Mouse (Mus musculus): Measurements from ENCODE around the gene Praf2. TPM values are rescaled to one million over a fixed set of nuclear protein-coding genes. Genes with fewer than 3 reads are reported as not detected.

The Praf2 gene
- total RNA-seq, 2 experiments from 2014 or later: 7.0 to 8.0 TPM

DNA sequence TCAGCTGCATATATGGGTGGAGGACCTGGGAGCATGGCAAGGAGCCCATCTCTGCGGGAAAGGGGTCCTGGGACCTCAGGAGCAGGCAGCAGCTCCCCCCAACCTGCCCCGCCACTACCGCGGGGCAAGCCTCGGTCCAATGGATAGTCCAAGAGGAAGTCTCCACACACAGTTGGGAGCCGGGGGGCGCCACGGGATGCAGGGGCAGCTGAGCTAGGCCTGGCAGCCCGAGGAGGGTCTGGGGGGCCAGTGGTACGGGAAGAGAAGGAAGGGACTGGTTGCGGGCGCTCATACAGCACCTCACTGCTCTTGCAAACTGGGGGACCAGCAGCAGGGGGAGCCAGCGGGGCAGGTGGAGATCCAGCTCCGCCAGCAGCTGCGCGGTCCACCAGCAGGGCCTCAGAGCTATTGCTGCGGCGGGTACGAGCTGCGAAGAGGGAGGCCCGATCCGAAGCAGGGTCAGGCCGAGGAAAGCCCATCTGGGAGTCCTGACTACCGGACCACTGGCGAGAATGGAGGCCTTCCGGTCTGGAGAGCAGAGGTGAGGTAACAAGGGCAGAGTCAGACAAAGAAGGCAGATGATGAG lies 5.4 kb downstream of the Praf2 start:
- intact Hi-C loops (cut with DNase I): loop anchor here (5.0 kb wide), 1 partner anchor 44 kb away; no protein-coding TSS in a partner anchor
- DNase-seq: peak; percentile 74 to 81

DNA sequence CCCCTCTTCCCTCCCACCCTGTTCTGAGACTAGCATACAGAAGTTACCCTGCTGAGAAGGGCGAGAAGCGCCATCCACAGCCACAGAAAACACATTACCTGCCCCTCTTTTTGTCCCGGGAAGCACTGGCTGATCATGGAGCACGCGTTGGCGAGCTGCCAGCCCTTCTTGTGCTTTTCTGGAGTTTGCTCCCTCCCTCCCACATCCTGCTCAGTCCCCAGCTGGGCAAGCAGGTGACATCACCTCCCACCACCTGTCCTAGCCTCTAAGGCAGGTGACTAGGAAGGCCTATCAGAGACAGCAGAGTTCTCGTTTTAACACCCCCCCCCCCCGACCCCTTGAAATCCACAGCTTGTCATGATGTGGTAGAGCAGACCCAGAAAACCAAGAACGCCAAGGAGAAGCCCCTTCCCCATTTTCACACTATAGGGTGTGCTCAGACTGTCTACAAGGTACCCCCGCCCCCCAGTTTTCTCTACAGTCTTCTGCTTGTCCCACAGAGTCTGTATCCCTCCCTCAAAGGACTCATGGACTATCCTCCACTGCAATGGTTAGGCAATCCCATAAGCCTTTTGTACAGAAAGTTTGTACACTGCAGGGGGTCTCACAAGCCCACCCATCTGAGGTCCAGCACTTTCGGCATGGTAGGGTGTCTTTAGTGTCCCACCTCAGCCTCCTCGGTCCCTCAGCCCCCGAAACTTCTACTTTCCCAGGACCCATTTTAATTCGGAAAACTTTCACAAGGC lies 11.3 kb downstream of the Praf2 start:
- intact Hi-C loops (cut with DNase I): no loop called here

DNA sequence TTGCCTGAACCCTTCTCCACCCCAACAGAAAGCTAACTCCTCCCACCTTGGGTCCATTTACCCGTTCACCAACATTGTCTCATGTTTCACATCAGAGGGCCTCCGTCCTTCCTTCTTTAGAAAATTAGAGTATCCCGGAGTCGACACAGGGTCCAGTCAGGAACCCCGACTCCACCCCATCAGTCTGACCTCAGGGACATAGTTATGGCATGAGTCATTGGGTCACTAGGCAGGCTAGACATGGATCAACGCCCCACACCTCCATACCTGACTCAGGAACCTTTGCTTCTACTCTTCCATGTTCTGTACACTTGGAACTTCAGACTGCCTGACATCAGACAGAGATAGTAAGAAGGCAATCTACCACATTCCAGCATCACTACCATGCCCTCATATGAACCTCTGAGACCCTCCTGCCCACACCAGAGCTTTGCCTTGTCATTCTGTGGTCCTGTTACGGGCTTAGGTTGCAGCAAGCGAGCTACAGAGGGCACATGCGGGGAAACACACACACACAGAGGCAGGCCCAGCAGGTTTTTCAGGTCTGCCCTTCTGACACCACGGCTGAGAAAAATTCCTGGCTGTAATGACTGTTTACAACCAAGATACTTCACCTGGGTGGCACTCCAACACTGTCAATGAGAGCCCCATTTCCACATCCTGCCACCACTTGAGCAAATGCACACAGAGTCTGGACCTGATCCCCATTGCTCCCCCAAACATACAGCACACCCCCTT lies 12.0 kb downstream of the Praf2 start:
- no peak for DNase-seq
- intact Hi-C loops (cut with DNase I): no loop called here

More for the DNA sequence above, 11.3 kb downstream of the Praf2 start:
- DNase-seq: no peak

DNA sequence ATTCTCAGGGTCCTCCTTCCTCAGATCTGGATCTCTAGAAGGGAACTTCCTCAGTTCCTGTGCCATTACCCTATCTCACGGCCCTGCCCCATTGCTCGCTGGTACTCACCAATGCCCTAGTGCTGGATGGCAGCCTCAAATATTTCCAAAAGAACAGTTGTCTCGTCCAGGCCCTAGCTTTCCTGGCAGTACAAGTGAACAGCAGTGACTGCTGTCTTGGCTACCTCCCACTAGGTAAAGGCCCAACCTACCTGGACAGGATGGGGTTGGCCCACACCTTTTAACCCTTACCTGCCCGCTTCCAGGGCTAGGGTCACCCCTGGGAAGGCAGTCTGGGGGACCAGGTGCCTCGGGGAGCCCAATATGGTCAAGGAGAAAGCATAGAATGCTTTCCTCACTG lies 12.9 kb downstream of the Praf2 start:
- intact Hi-C loops (cut with DNase I): no loop called here
- DNase-seq: no peak

DNA sequence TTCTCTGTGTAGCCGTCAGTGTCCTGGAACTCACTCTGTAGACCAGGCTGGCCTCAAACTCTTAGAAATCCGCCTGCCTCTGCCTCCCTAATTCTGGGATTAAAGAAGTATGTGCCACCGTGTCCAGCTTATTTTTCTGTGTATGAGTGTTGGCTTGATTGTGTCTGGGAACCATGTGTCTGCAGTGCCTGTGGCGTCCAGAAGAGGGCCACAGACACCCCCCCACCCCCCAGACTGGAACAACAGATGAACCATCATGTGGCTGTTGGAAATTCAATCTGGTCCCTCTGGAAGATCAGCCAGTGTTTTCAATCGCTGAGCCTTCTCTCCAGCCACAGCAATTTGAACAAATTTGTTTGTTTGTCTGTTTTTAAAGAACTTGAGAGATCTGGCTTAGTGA lies 15.2 kb downstream of the Praf2 start:
- DNase-seq: no peak
- intact Hi-C loops (cut with DNase I): no loop called here

DNA sequence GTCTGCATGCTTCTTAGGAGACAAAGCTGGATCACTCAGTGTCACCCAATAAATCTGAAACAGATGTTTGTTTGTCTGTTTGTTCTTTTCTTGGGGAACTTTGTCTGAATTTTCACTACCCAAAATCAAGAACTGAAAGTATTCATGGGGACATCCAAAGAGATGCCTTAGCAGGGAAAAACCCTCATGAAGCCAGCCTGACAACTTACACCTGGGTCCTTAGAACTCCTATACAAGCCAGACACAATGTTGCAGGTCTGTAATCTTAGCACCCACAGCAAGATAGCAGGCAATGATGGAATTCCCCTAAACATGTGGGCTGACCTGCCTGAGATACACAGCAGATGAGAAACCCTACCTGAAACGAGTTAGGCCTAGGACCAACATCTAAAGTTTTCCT lies 16.7 kb downstream of the Praf2 start:
- intact Hi-C loops (cut with DNase I): no loop called here
- DNase-seq: no peak

DNA sequence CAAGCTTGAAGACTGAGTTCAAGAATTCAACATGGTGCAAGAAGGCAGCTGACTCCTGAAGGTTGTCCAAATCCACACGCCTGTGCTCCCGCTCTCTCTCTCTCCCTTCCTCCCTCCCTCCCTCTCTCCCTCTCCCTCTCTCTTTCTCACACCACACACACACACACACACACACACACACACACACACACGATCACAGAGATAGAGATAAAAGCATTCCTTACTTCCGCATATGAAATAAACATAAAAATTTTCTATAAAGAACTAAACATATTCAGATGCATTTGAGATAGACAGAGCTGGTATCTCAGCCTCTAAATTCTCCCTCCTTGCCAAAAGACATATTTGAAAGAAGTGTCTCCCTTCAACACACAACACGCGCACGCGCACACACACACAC lies 17.2 kb downstream of the Praf2 start:
- intact Hi-C loops (cut with DNase I): no loop called here
- no peak for DNase-seq

DNA sequence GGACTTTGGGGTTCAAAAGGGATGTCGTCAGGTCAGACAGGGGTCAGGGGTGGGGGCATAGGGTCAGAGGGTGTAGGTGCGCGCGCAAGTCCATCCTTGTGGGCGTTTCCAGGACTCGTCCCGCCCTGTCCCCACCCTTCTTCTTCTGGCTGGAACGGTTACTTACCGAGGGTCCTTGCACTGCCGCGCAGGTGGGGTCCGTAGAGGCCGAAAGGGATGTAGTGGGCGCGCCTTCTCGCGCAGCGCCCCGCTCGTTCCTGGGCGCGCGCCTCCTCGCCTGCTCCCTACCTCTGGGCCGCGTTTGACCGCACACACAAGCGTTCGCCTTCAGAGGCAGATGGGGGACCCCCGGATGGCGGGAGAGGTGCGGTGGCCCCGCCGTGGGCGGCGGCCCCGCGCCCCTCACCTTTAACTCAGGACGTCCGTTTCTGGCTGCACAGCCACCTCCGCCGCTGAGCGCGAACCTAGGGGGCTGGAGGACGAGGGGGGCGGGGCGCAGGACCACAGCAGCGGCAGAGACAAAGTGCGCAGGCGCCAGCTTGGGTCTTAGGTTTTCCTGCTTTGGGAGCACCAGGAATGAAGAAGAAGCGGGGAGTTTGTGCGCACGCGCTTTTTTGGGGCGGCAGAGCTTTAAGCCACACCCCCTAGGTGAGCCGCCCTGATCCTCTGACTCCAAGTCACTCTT lies 22.3 kb downstream of the Praf2 start, which contains the start of gene Ccdc120:
Ccdc120 (minus strand) TSS at position 474 of the 685 bp plus-strand sequence.
- DNase-seq: peak; percentile 52 to 64
- intact Hi-C loops (cut with DNase I): no loop called here

DNA sequence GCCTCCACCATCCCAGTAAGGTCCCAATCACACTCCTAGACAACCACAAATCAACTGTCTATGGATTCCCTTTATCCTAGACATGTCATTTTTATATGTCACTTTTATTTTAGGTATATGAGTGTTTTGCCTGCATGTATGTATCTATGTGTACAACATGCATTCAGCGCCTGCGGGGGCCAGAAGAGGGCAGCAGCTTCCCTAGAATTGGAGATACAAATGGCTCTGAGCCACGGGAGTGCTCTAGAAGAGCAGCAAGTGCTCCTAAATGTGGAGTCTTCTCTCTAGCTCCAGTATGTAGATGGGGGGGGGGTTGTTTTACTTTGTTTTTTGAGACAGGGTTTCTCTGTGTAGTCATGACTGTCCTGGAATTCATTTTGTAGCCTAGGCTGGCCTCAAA lies 25.4 kb downstream of the Praf2 start:
- intact Hi-C loops (cut with DNase I): loop anchor here (1.0 kb wide), 1 partner anchor 23 kb away; no protein-coding TSS in a partner anchor
- DNase-seq: peak in 1 of 2 experiments; percentile 21

DNA sequence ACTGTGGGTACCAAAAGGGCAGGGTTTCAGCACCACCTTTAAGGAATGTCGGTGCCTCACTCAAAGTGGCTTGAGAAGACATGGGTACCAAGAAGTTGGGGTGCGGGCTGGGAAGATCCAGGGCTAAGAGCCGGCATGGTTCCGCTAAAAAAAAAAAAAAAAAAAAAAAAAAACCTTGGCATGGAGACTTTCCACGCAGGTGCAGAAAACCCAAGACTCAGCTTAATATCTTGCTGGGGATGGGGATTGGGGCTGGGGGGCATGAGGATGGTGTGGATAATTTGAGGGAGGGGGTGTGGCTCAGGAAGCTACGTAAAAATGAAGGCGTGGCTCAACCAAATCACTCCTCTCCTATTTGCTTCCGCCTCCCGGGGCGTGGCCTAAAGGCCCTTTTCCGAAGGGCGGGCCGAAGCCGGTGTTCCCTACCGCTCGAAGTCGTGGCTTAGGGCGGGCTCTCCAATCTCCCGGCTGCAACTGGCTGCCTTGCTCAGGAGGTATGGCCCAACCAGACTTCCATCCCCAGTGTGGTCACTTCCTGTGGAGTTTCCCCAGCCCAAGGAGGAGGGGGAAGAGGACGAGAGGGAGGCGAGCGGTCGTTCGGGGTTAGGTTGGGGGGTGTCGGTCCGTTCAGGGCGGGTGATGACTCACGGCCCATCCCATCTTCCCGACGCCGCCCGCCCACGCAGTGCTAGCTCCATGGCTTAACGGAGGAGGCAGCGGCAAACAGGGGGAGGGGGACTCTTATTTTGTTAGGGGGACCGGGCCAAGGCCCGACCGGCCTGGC lies 34.1 kb downstream of the Praf2 start, which contains the start of gene Tfe3:
Tfe3 (plus strand) TSS at position 424 of the 784 bp plus-strand sequence.
- peak; percentile 88 to 90 for DNase-seq
- intact Hi-C loops (cut with DNase I): no loop called here

DNA sequence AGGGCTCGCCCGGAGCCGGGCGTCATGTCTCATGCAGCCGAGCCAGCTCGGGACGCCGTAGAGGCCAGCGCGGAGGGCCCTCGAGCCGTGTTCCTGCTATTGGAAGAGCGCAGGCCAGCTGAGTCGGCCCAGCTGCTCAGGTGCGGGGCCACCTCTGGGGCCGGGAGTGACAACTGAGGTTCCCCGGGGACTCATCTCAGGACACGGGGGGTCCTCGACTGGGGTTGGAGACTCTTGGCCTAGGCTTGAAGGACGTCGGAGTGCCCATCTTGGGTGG lies 34.6 kb downstream of the Praf2 start:
- intact Hi-C loops (cut with DNase I): no loop called here
- no peak for DNase-seq

DNA sequence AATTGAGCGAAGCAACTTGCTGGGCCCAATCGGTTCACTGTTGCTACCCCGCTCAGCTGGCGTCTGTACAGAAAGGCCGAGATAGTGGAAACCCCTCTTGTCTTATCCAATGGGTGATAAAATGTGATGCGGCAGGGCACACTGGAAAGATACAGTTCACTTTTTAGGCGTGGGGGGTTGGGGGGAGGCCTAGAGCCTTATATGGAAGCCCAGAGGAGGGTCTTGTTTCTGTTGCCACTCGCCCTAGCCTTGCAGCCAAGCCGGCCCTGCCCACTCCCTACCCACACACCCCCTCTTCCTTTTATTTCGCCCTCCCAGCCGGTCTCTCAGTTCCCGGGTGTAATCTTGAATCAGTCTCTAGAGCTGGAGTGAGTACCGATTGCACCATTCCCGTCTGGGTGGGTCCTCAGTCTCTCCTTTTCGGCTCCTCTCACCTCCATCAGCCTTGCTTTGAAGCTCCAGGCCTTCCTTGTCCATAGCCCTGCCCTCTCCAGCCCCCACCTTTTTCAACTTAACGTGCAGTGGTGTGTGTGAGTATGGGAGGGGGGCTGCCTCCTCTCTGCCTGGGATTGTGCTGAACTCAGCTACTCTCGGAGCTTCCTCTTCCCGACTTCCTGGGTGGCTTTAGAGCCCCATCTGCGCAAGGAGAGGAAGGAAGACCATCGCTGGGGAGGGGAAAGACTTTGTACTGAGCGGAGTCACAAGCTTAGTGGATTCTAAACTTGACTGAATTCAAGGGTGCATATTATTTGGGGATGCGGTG lies 35.6 kb downstream of the Praf2 start:
- DNase-seq: peak; percentile 22 to 24

DNA sequence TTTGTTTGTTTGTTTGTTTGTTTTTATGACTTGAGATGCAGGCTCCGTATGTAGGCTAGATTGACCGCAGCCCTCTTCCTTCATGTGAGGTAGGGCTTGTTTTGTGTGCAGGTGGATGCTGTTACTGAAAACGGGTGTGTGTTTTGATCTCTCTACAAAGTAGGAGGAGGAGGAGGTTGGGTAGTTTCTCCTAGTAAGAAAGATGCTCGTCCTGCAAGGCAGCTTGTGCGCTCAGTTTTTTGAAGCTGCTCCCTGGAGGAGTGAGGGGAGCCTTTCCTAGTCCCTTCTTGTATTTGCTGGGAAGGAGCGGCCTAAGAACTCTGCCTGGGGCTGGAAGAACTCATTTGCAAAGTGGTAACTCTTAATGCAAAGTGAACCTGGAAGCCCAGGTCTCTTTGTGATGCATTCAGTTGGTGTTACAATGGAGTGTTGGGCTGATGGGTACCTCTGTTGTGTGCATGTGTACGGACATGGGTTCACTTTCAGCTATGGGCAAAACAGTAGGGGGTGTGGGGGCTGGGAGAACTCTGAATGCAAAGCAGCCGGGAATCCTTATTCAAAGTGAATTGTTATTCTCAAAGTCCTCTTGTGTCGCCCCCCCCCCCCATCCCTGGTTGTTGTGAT lies 36.5 kb downstream of the Praf2 start:
- DNase-seq: no peak
- intact Hi-C loops (cut with DNase I): no loop called here

More for the DNA sequence above, 35.6 kb downstream of the Praf2 start:
- intact Hi-C loops (cut with DNase I): no loop called here

DNA sequence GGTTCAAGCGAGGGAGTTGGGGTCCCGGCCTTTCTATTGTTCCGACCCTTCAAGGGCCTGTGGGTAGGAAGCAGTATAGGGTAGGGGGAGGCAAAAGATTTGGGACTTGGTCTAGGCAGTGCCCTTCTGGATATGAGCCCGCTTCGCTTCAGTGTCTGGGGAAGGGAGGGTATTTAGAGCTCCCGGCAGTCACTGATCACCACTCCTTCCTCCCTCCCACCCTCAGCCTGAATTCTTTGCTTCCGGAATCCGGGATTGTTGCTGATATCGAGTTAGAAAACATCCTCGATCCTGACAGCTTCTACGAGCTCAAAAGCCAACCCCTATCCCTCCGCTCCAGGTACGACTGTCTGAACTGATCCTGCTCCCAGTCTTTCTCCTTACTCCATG lies 37.0 kb downstream of the Praf2 start:
- intact Hi-C loops (cut with DNase I): no loop called here
- no peak for DNase-seq

DNA sequence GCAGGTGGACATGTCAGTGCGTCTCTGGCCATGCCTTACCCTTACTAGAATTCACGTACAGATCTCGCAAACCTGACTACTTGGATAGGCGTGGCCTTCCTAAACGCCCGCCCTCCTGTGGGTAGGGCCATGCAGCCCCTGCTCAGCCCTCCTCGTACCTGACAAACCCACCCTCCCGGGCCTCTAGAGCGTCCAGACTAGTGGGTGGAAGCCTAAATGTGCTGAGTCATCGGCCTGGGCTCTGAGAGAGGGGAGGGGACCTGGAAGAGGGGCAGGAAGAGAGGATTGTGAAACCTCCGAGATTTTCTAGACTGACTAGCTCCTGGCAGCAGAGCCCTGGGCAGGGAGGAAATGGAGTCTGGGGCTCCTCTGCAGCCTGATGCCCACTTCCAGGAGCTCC lies 37.5 kb downstream of the Praf2 start:
- intact Hi-C loops (cut with DNase I): no loop called here

DNA sequence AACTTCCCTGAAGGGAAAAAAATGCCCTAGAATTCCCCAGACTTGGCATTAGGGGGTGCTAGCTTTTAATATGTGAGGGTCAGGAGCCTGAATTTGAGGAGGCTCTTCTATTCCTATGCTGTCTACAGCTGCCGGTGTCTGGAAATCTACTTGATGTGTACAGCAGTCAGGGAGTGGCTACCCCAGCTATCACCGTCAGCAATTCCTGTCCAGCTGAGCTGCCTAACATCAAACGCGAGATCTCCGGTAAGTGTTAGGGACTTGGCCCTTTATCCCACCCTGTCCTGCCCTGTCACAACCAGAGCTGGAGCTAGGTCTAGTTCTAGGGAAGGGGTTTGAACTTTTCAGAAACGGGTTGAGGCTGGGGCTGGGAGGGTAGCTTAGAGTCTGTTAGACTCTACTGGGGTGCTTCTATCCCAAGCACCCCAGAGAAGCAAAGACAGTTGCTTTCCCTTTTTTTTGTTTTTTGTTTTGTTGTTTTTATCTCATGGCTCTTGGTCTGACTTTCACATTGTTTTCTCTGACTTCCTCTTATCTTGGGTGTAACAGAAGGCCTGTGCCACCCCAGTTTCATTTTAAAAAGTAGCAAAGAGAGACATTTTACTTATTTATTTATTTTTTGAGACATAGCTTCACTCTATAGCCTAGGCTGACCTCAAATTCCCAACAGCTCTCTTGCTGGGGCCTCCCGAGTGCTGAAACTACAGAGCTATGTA lies 41.2 kb downstream of the Praf2 start:
- intact Hi-C loops (cut with DNase I): no loop called here
- no peak for DNase-seq

More for the DNA sequence above, 37.5 kb downstream of the Praf2 start:
- DNase-seq: peak in 1 of 2 experiments; percentile 40

DNA sequence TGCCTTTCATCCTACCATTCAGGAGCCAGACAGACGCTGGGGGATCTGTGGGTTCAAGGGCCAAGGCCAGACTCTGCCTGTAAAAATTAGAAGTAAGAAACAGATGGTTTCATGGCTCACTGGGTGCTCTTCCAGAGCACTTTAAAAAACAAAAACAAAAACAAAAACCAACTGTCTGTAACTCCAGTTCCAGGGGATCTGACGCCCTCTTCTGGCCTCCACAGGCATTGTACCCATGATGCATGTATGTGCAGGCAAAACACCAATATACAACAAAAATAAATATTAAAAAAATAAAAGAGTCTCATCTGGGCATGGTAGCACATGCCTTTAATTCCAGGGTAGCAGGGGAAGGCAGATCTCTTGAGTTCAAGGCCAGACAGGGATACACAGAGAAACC lies 44.5 kb downstream of the Praf2 start:
- no peak for DNase-seq
- intact Hi-C loops (cut with DNase I): loop anchor here (2.0 kb wide), 1 partner anchor 14 kb away; no protein-coding TSS in a partner anchor

All from heart, postnatal 14 days (tissue).